Mouse (Mus musculus) MEL (cell line): ENCODE measurements at regions not wholly inside any gene's neighbourhood (a gene's known extent, or its start where the extent isn't known, plus 50 kb on each side); places are given as distances from the start of the nearest gene placed in this dataset.

Experiments used
- DNase-seq: peaks from one replicate; pipeline ENCODE4 v3.0.0; 2011; ENCODE audit warnings: low read depth, low spot score
- H3K27ac ChIP-seq: 2 replicates; pipeline ENCODE4 v1.5.1; 2012; ENCODE audit warnings: low read depth, mild to moderate bottlenecking, control low read depth, low read length, moderate library complexity; ENCODE audit not compliant: control insufficient read depth
- H3K27me3 ChIP-seq, 2 experiments: fragments of 150-350 bp in 1 of 2; sonication (generic) in 1 of 2; 2 replicates each; pipeline ENCODE4 v1.6.1; 2012; ENCODE audit warnings: low read length in 2 of 2, mild to moderate bottlenecking in 2 of 2, improper control_type of control experiment in 1 of 2, moderate library complexity in 1 of 2; ENCODE audit not compliant: insufficient read depth in 2 of 2, control insufficient read depth in 1 of 2
- H3K36me3 ChIP-seq, 2 experiments: 2 replicates each; pipeline ENCODE4 v1.6.1; 2012 to 2014; ENCODE audit warnings: low read length in 2 of 2, improper control_type of control experiment in 1 of 2, inconsistent platforms in 1 of 2, mild to moderate bottlenecking in 1 of 2; ENCODE audit not compliant: insufficient read depth in 2 of 2, control insufficient read depth in 1 of 2
- H3K4me1 ChIP-seq, 2 experiments: fragments of 150-350 bp in 1 of 2; sonication (generic) in 1 of 2; 2 replicates each; pipeline ENCODE4 v1.6.1; 2012; ENCODE audit warnings: low read length in 2 of 2, improper control_type of control experiment in 1 of 2, mild to moderate bottlenecking in 1 of 2; ENCODE audit not compliant: insufficient read depth in 2 of 2, control insufficient read depth in 1 of 2
- H3K4me3 ChIP-seq, 2 experiments: fragments of 150-350 bp in 1 of 2; sonication (generic) in 1 of 2; 2 replicates each; pipeline ENCODE4 v1.5.1; 2012; ENCODE audit warnings: low read depth in 2 of 2, low read length in 2 of 2, mild to moderate bottlenecking in 2 of 2, moderate library complexity in 2 of 2, control low read depth in 1 of 2, improper control_type of control experiment in 1 of 2; ENCODE audit not compliant: control insufficient read depth in 1 of 2, insufficient read depth in 1 of 2
- H3K79me2 ChIP-seq: 2 replicates; pipeline ENCODE4 v1.6.1; 2012; ENCODE audit warnings: mild to moderate bottlenecking, low read length, moderate library complexity; ENCODE audit not compliant: control insufficient read depth, poor library complexity, insufficient read depth
- H3K9ac ChIP-seq: 2 replicates; pipeline ENCODE4 v1.6.1; 2012; ENCODE audit warnings: low read depth, mild to moderate bottlenecking, control low read depth, low read length, moderate library complexity; ENCODE audit not compliant: control insufficient read depth, poor library complexity, severe bottlenecking
- H3K9me3 ChIP-seq: fragments of 150-350 bp; sonication (generic); replicated peaks from 2 replicates; pipeline ENCODE4 v1.6.1; 2012; ENCODE audit warnings: mild to moderate bottlenecking, low read length, improper control_type of control experiment, moderate library complexity; ENCODE audit not compliant: insufficient read depth
- GABPA ChIP-seq: IDR thresholded peaks from 2 replicates; pipeline ENCODE4 v1.6.1; 2012; ENCODE audit warnings: low read depth, mild to moderate bottlenecking, inconsistent platforms, low read length, improper control_type of control experiment, moderate library complexity
- RAD21 ChIP-seq: IDR thresholded peaks from 2 replicates; pipeline ENCODE4 v1.6.1; 2011; ENCODE audit warnings: mild to moderate bottlenecking, low read depth, low read length, improper control_type of control experiment
- TBP ChIP-seq: IDR thresholded peaks from 2 replicates; pipeline ENCODE4 v1.8.0; 2011; ENCODE audit warnings: low read depth, low read length, improper control_type of control experiment

DNA sequence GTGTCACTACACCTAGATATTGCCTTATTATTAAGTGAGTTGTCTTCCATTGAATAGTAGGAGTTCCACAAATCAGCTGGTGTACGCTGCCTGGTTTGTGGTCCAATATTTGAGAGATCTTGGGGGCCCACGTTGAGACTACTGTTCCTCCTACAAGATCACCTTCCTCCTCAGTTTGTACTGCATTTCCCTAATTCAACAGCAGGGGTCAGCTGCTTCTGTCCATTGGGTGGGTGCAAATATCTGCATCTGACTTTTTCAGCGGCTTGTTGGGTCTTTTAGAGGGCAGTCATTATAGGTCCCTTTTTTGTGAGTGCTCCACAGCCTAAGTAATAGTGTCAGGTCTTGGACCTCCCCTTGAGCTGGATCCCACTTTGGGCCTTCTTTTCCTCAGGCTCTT, 908.8 kb upstream of the Vwc2 start:
- no peak overlapping the region for H3K4me3 ChIP-seq
- H3K4me1 ChIP-seq: no peaks in the 10 kb centered on the region
- H3K27ac ChIP-seq: no peak overlapping the region
- no peak overlapping the region for H3K9ac ChIP-seq
- no peak for DNase-seq
- no peaks in the 10 kb centered on the region for H3K27me3 ChIP-seq
- no peaks in the 10 kb centered on the region for H3K9me3 ChIP-seq
- H3K36me3 ChIP-seq: no peaks in the 10 kb centered on the region
- H3K79me2 ChIP-seq: no peaks in the 10 kb centered on the region
- TF ChIP-seq TBP (no peak), GABPA (no peak), RAD21 (peak; percentile 4; the same call in 1 of the 2 replicates)
